Mouse (Mus musculus) erythroblast, embryonic 14.5 days (primary cell): ENCODE measurements at regions not wholly inside any gene's neighbourhood (a gene's known extent, or its start where the extent isn't known, plus 50 kb on each side); places are given as distances from the start of the nearest gene placed in this dataset.

ENCODE experiments used
- GATA1 ChIP-seq: IDR thresholded peaks from 2 replicates; pipeline ENCODE4 v1.6.1; 2012; ENCODE audit warnings: low read length, inconsistent platforms, mixed read lengths
- TAL1 ChIP-seq: IDR thresholded peaks from 3 replicates; pipeline ENCODE4 v1.6.1; 2012; ENCODE audit warnings: low read length, inconsistent platforms, mixed read lengths

- TF ChIP-seq GATA1 = no peak
- no peak for TF ChIP-seq TAL1
Observed at GRCm38 (mm10) chr6:51065156-51065555, 367.3 kb upstream of the Nfe2l3 start.
